Mouse (Mus musculus) mouse trophoblast stem cell (cell line): ENCODE data around the gene Adm.

Source experiments
- in situ Hi-C, 2 experiments: fragments of 300-500 bp; cut with MseI, MboI; formaldehyde crosslinking; loops; 2 replicates in 1 of 2; 3 replicates in 1 of 2; pipeline ENCODE4 v1.15.1; 2025

The Adm gene

DNA sequence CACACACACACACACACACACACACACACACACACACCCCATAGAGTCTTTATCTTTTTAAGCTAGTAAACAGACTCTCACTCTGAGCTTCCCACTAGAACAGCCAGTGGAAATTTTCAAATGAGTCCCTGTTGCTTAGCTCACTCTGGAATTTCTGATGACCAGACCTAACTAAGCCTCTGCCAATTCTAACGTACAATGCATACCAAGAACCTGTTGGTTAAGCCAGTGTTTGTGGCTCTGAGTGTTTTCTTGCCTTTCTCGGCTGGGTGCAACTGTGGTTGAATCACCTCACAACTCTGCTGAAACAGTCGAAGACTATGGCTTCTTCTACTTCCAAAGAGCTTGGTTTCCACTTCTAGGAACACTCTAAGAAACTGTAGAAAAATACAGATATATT, 27.8 kb downstream of the Adm start:
- in situ Hi-C loops = no loop called here

- in situ Hi-C loops = no loop called here
Measured at GRCm38 (mm10) chr7:110655966-110656365, 28.5 kb downstream of the Adm start.

DNA sequence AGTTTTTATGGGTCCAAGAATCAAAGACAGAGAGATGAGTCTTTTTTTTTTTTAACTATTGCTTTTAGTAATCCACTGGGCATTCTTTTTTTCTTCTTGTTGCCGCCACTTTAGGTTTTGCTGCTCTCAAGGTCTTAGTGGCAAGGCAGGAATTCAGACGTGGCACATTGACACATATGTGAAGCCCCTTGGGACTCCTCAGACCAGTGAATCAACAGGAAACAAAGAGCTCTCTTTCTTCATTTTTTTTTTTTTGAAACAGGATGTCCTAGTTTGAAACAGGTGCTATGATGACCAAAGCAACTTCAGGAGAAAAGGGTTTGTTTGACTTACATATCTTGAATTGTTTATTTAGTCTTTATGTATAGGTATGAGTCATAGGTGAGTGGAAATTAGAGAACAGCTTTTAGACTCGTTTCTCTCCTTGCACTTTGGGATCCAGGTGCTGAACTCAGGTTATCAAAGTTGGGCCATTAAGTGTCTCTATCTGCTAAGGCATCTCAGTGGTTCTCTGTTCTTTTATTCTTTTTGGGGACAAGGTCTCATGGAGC, 31.0 kb downstream of the Adm start:
- in situ Hi-C loops = no loop called here

DNA sequence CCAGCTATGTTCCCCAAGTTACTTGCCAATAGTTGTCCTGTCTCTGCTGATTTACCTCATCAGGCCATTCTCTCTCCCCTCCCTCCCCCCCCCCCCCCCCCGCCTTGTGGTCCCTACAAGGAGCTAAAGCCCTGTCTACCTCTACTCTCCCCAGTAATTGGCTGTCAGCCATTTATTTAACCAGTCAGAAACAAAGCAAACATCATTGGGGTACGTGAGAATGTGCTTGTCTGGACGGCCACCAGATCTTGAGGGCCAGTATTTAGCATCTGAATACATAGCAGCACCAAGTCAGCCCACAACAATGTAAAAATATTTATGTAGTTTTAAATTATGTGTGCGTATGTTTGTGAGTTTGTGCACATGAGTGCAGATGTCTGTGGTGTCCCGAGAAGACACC, 39.1 kb downstream of the Adm start:
- in situ Hi-C loops = no loop called here

GRCm38 (mm10) chr7:110668247-110668646, 40.8 kb downstream of the Adm start:
- in situ Hi-C loops = no loop called here

DNA sequence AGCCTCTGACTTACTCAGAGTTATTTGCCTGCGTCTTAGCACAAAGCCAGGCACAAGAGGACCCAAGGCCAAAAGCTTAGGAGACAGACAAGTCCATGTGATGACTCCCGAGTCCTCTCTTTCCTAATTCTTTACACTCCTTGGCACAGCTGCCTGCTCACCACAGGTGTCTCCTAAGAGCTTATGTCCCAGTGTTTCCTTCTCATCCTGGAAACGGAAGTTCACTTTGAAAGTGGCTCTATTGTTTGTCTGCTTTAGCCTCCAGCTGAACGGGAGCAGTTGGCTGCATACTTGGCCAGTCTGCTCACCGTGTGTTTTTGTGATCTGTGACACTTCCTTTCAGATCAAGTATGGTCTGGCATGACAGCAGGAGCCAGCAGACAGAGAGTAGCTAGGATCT, 41.3 kb downstream of the Adm start:
- in situ Hi-C loops = no loop called here

- in situ Hi-C loops = no loop called here
Measured at GRCm38 (mm10) chr7:110671121-110671680, 43.7 kb downstream of the Adm start.
